Mouse (Mus musculus) liver, embryonic 14.5 days (tissue): ENCODE results near the gene Smg1.

Source experiments
- CTCF ChIP-seq: IDR thresholded peaks from 2 replicates; pipeline ENCODE4 v1.5.1; 2016; ENCODE audit warnings: antibody characterized with exemption, low read depth, control low read depth
- EP300 ChIP-seq: IDR thresholded peaks from 2 replicates; pipeline ENCODE4 v1.6.1; 2016; ENCODE audit warnings: antibody characterized with exemption, low read depth

DNA sequence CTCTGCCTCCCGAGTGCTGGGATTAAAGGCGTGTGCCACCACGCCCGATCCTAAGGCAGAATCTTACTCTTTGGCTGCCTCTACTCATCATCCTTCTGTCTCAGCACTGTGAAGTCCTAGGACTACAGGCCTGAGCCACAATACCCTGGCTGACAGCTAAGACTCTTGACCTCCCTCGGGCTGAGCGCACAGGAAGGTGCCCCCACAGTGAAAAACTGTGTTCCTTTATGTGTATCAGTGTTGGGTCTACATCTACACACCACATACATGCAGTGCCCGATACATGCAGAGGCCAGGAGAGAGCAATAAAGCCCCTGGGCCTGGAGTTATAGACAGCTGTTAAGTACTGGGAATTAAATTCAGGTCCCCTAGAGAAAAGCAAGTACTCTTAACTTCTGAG lies 121.2 kb downstream of the Smg1 start:
- TF ChIP-seq EP300 (no peak), CTCF (no peak)
